Mouse (Mus musculus) stomach, embryonic 16.5 days (tissue): ENCODE measurements around the gene Prox1. TPM values are rescaled to one million over a fixed set of nuclear protein-coding genes. Genes with fewer than 3 reads are reported as not detected.

Experiments used
- ATAC-seq: fragments of 200-750 bp; cut with Nextera tagmentation; 2 replicates; pipeline ENCODE4 v1.8.0; 2017; ENCODE audit warnings: moderate number of reproducible peaks, moderate TSS enrichment; ENCODE audit not compliant: insufficient read depth, low FRiP score
- H3K27ac ChIP-seq: fragments of 300-500 bp; sonication (generic); 2 replicates; pipeline ENCODE4 v1.5.1; 2014; ENCODE audit warnings: low read length
- H3K27me3 ChIP-seq: fragments of 300-500 bp; sonication (generic); 2 replicates; pipeline ENCODE4 v1.6.1; 2014; ENCODE audit warnings: low read length, control low read depth, mixed read lengths; ENCODE audit not compliant: control insufficient read depth, insufficient read depth
- H3K36me3 ChIP-seq: fragments of 300-500 bp; sonication (generic); 2 replicates; pipeline ENCODE4 v1.6.1; 2014; ENCODE audit warnings: low read length; ENCODE audit not compliant: control insufficient read depth, insufficient read depth
- H3K4me1 ChIP-seq: fragments of 300-500 bp; sonication (generic); 2 replicates; pipeline ENCODE4 v1.6.1; 2014; ENCODE audit warnings: low read length, control low read depth, mixed read lengths; ENCODE audit not compliant: control insufficient read depth, insufficient read depth
- H3K4me2 ChIP-seq: fragments of 300-500 bp; sonication (generic); 2 replicates; pipeline ENCODE4 v1.6.1; 2014; ENCODE audit warnings: low read depth, low read length, mixed read lengths
- H3K4me3 ChIP-seq: fragments of 300-500 bp; sonication (generic); replicated peaks from 2 replicates; pipeline ENCODE4 v1.5.1; 2014; ENCODE audit warnings: mild to moderate bottlenecking, low read length
- H3K9ac ChIP-seq: fragments of 300-500 bp; sonication (generic); 2 replicates; pipeline ENCODE4 v1.6.1; 2014; ENCODE audit warnings: low read length
- H3K9me3 ChIP-seq: fragments of 300-500 bp; sonication (generic); replicated peaks from 2 replicates; pipeline ENCODE4 v1.6.1; 2016; ENCODE audit warnings: low read length, control low read depth; ENCODE audit not compliant: control insufficient read depth
- WGBS: fragments of 180-500 bp; shearing (Covaris S2); extraction: QIAGEN DNeasy Blood & Tissue Kit; methylation state at CpG from one replicate; pipeline ENCODE4 v1.1.7; 2014; 5-methylcytosine and 5-hydroxymethylcytosine counted together
- polyA plus RNA-seq: library from polyadenylated mRNA; unstranded; fragments of >200 nt; fragmentation: Nextera tagmentation; extraction: Ambion mirVana; gene quantifications from 2 replicates; pipeline ENCODE4 v1.2.1, GENCODE M21; 2015

Gene Prox1
- 1.5 and 2.5 TPM in 2 replicates for polyA plus RNA-seq

DNA sequence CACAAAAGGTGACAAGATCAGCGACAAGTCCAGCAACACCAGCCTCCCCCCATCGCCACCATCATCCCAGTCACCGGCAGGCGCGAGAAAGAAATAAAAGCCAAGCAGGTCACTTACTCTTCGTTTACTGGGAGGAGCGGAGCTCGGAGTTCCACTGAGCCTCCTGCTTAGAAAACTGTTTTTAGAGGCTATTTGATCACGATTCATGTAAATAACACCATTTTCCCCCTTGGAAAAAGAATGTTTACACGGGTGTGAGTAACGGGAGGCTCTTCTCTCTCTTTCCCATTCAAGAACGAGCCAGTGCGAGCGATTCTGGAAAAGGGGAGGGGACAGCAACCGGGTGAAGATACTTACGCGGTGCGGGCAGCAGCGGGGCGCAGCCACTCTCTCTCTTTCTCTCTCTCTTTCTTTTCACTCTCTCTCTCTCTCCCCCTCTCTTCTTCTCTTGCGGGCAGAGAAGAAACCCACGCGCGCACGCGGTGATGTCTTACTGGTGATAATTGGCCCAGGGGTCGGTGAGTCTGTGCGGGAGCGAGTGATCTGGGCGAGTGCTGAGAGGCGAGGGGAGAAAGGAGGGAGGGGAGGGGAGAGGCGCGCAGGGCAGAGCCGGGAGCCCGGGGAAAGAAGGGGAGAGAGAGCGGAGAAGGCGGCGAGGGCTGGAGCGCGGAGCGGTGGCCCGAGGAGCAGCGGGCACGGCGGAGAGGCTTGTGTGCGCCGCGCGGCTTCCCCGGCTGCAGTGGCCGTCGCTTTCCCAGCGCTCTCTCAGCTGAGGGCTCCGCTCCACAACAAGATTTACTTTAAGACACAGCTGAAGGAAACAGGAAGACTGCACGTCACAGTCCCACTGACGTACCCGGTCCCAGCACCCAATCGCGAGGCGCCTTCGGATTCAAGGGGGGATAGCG is at the start of gene Prox1:
Prox1 (minus strand) TSS at position 804 of the 908 bp plus-strand sequence.
- Histone ChIP-seq H3K4me1 (peaks cover 28% of the 10 kb centered on the region), H3K4me2 (peak within 1 kb of the TSS; percentile 75), H3K9me3 (no peaks in the 10 kb centered on the region), H3K27ac (no peak within 1 kb of the TSS), H3K27me3 (peaks cover 49% of the 10 kb centered on the region), H3K36me3 (no peaks in the 10 kb centered on the region), H3K9ac (peak within 1 kb of the TSS; percentile 71), H3K4me3 (peak within 1 kb of the TSS; percentile 57)
- under 1% methylated on average over 62 of the region's 62 CpGs for WGBS
- ATAC-seq, result peak; percentile 86

DNA sequence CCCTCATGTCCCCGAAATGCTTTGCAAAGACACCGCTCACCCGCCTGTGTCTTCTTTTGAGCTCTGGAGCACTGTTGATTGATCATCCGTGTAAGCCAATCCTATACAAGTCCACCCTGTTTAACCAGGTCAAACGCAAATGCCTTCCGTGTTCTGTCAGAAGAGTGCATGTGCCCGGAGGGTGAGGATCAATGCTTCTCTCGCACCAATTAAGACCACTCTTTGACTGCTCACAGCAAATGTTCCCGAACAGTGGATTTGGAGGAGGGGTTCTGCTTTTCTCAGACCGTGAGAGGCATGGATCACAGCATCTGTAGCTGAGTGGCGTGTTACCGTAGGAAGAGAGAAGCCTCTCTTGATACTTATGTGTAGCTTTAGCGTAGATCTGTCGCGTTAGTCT is 46.1 kb upstream of the Prox1 start:
- H3K9ac ChIP-seq, result no peak overlapping the region
- H3K27me3 ChIP-seq, result no peaks in the 10 kb centered on the region
- no peaks in the 10 kb centered on the region for H3K4me1 ChIP-seq
- H3K36me3 ChIP-seq, result no peaks in the 10 kb centered on the region
- no peaks in the 10 kb centered on the region for H3K9me3 ChIP-seq
- no peak overlapping the region for H3K4me2 ChIP-seq
- no peak overlapping the region for H3K27ac ChIP-seq
- no peak overlapping the region for H3K4me3 ChIP-seq
- no peak for ATAC-seq
- 80% methylated on average over 15 of the region's 15 CpGs for WGBS

DNA sequence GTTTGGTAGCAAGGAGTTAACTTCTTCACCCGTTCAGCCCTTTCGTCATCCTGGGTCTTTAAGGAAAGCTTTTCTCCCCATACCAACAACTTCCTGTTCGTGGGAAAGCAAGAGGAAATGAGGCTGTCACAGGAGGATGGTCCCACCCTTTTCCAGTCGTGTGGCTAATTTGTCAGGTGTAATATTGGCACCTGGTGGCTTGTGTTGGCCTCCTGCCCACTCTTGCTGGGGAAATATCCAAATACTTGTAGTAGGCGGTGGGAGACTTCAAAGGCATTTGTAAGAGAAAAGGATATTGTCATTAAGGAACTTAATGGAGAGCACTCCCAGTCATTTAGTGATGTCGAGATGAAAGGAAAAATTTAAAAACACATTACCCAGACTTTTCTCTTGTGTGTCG is 44.1 kb upstream of the Prox1 start:
- no peak for ATAC-seq
- Histone ChIP-seq H3K36me3 (no peaks in the 10 kb centered on the region), H3K9ac (no peak overlapping the region), H3K27ac (no peak overlapping the region), H3K4me1 (no peaks in the 10 kb centered on the region), H3K9me3 (no peaks in the 10 kb centered on the region), H3K4me3 (no peak overlapping the region), H3K4me2 (no peak overlapping the region), H3K27me3 (no peaks in the 10 kb centered on the region)
- 51% methylated on average over 7 of the region's 7 CpGs for WGBS

DNA sequence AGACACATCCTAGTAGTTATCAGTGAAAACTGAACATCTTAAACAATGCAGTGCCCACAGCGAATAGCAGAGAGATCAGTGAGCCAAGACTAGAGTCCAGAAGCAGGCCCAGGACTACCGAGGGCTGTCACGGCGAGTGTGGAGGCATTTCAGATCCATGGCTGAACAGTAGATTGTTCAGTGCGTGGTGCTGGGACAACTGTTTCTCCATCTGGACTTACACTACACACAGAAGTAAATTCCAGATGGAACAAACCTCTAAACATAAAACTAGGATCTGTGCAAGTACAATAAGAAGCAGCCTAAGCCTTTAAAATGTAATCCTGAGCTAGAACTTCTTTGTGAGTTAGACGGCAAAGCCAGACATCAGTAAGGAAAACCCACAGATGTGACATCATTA is 42.7 kb upstream of the Prox1 start:
- no peaks in the 10 kb centered on the region for H3K36me3 ChIP-seq
- no peak overlapping the region for H3K9ac ChIP-seq
- no peaks in the 10 kb centered on the region for H3K27me3 ChIP-seq
- no peak overlapping the region for H3K4me3 ChIP-seq
- ATAC-seq, result no peak
- no peak overlapping the region for H3K4me2 ChIP-seq
- H3K9me3 ChIP-seq, result no peaks in the 10 kb centered on the region
- no peak overlapping the region for H3K27ac ChIP-seq
- 88% methylated on average over 6 of the region's 6 CpGs for WGBS
- H3K4me1 ChIP-seq, result no peaks in the 10 kb centered on the region

DNA sequence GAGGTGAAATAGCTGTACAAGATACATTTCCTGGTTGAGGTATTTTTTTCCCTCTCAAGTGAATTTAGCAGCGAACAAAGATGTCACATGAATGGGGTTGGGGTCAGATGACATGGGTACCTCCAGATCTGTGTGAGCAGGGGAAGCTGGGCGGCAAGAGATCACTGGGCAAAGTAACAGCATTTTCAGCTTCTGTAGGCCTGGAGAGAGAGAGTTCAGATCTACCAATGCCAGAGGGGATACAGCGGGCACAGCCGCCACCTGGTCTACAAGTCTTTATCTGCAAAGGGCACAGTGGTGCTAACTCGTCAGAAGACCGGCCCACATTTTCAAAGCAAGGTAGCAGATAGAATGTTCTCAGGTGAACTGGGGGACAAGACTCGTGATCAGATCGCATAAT is 36.7 kb upstream of the Prox1 start:
- Histone ChIP-seq H3K36me3 (no peaks in the 10 kb centered on the region), H3K4me1 (no peaks in the 10 kb centered on the region), H3K27me3 (no peaks in the 10 kb centered on the region), H3K4me3 (no peak overlapping the region), H3K4me2 (no peak overlapping the region), H3K9ac (no peak overlapping the region), H3K27ac (no peak overlapping the region), H3K9me3 (no peaks in the 10 kb centered on the region)
- 86% methylated on average over 8 of the region's 8 CpGs for WGBS
- no peak for ATAC-seq

DNA sequence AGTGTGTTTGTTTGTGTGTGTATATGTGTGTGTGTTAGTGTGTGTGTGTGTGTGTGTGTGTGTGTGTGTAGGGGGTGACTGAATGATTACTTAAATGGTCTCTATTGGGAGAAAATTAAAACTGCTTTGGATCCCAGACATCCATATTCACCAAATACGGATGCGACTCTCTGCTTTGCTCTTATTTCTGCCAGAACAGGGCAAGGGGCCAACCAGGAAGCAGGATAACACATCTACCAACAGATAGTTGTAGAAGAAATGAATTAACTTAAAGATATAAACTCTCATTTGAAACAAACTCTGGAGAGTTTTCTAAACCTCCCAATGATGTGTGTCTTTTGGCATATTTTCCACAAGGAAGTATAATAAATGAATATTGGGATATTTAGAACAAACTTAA is 35.2 kb upstream of the Prox1 start:
- Histone ChIP-seq H3K27me3 (no peaks in the 10 kb centered on the region), H3K4me3 (no peak overlapping the region), H3K4me2 (no peak overlapping the region), H3K9me3 (no peaks in the 10 kb centered on the region), H3K27ac (no peak overlapping the region), H3K9ac (no peak overlapping the region), H3K4me1 (no peaks in the 10 kb centered on the region), H3K36me3 (no peaks in the 10 kb centered on the region)
- 79% methylated on average over 2 of the region's 2 CpGs for whole genome bisulfite sequencing
- ATAC-seq, result no peak

DNA sequence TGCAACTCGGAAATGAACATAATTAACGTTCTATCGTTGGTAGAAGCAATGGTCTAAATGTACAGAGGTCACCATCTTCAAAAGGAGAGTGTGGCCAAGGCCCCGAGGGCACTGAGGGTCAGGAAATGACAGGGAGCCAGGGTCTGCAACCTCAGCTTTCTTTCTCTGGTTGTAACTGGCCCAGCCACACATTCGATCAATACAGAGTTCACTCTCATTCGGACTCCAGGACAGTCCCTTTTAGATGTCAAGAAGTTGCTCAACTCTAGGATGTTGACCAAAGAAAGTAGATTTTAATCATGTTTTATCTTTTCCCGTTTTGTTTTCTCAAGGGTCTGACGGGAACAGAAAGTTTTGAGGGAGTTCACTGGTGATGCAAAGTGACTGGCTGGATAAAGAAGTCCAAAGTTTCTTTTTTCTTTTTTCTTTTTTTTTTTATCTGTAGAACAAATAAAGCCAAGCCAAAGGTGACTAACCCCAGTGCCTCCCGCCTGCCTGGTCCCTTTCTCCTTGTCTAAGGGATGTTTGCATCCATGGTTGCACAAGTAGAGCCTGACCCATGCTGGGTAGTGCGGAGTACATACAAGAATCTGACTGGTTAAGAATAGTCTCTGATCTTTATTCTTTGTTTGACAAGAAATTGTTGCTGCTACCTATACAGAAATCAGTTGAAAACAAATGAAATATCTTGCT is 34.0 kb upstream of the Prox1 start:
- H3K9me3 ChIP-seq, result no peaks in the 10 kb centered on the region
- H3K36me3 ChIP-seq, result no peaks in the 10 kb centered on the region
- H3K27me3 ChIP-seq, result no peaks in the 10 kb centered on the region
- no peak overlapping the region for H3K9ac ChIP-seq
- no peak overlapping the region for H3K4me2 ChIP-seq
- no peak overlapping the region for H3K4me3 ChIP-seq
- no peak overlapping the region for H3K27ac ChIP-seq
- H3K4me1 ChIP-seq, result no peaks in the 10 kb centered on the region
- no peak for ATAC-seq
- 49% methylated on average over 10 of the region's 10 CpGs for WGBS

DNA sequence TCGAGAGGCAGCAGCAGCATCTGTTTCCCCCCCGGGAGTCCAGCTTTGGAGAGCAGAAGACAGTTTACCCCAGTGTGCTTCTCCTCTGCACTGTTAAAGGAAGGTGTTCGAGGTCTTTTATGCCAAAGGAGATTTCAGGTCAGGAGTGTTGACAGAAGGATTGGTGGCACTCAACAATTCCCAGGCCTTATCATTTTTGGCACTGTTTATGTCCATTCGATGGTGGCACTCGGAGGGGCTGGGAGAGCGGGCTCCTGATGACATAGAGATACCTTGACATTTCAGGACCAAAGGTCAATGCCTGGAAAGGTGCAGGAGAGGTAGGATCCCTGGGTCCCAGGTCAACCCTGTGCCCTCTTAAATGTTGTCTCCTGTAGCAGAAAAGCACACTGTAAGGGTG is 31.2 kb upstream of the Prox1 start:
- 65% methylated on average over 6 of the region's 6 CpGs for WGBS
- no peak for ATAC-seq

DNA sequence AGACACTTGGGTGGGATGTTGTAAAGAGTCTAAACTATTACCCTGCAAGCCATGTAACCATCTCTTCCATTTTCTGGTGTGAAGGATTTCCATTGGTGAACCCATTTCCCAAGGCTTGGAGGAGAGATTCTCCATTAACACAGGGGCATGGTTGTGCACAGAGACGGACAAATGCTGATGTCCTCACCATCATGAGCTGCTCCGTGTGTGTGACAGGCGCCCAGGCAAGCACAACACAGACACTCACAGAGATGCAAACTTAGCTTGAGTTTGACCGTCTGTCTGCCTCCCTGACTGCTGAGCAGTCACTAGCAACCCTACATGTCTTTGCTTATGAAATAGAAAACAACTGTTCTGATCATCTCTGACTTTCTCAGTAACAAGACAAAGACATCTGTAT is 30.5 kb upstream of the Prox1 start:
- no peaks in the 10 kb centered on the region for H3K27me3 ChIP-seq
- H3K36me3 ChIP-seq, result no peaks in the 10 kb centered on the region
- H3K27ac ChIP-seq, result no peak overlapping the region
- 87% methylated on average over 4 of the region's 4 CpGs for WGBS
- H3K4me2 ChIP-seq, result no peak overlapping the region
- no peaks in the 10 kb centered on the region for H3K4me1 ChIP-seq
- H3K9me3 ChIP-seq, result no peaks in the 10 kb centered on the region
- H3K4me3 ChIP-seq, result no peak overlapping the region
- ATAC-seq, result no peak
- H3K9ac ChIP-seq, result no peak overlapping the region

More for the DNA sequence above, 31.2 kb upstream of the Prox1 start:
- Histone ChIP-seq H3K27ac (no peak overlapping the region), H3K9me3 (no peaks in the 10 kb centered on the region), H3K4me2 (no peak overlapping the region), H3K9ac (no peak overlapping the region), H3K4me3 (no peak overlapping the region), H3K36me3 (no peaks in the 10 kb centered on the region), H3K4me1 (no peaks in the 10 kb centered on the region), H3K27me3 (no peaks in the 10 kb centered on the region)
